Mouse (Mus musculus): ENCODE data around the gene Slc47a2.
A peak's percentile ranks its signal among the peaks of the same experiment; 100 is the strongest.

Gene Slc47a2

DNA sequence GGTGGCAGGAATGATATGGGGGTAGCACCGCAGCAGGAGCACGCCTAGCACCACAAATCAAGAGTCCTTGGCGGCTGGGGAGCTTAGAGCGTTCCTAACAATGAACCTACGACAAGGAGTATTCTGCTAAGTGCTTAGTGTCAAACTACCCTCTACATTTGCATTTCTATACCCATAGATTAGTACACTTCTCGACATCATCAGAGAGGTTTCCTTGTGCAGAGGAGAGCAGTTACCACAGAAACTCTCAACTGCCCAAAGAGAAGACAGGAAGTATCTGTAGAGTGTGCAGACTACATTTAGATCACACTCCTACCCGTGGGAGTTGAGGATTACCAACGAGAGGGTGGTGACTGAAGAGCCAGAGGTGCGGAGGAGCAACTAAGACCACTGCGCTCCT lies 90.9 kb downstream of the Slc47a2 start:
- peaks cover 34% of the 10 kb centered on the region for H3K4me1 ChIP-seq (replicated peaks; ENCODE audit: low read depth, low read length)
- no peak for TF ChIP-seq POU5F1 (IDR thresholded peaks at IDR 0.05; ENCODE audit: borderline replicate concordance, low read length)
- TF ChIP-seq NANOG (IDR thresholded peaks at IDR 0.05; ENCODE audit: borderline replicate concordance, low read length) = peak; percentile 56; the same call in 1 of the 2 replicates
- H3K9me3 ChIP-seq (ENCODE audit: low read length) = no peaks in the 10 kb centered on the region
- no peak overlapping the region for H3K4me3 ChIP-seq (replicated peaks; ENCODE audit: low read length)
- H3K27me3 ChIP-seq (ENCODE audit: insufficient read depth, low read length) = no peaks in the 10 kb centered on the region
- peaks cover 75% of the 10 kb centered on the region for H3K36me3 ChIP-seq (ENCODE audit: insufficient read depth, low read length)
